32 mouse cellular contexts compared by ENCODE assay signal in the genomic region with DNA sequence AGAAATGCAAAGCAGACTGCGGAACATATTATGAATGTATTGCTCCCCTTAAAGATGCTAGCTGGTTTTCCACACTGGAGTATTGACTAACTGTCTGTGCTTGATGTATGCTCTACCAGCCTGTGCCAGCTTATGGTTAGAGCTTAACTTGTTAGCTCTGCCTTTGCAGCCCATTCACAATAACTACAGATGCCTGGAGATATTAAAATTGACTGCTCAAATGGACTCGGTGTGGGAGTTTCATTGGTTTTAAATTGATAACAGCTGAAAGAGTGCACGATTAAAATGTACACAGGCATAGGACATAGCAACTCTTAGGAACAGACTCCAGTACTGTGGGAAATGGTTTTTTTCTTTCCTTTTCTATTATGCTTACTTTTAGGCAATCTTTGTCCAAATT.
DNase-seq lines count a peak whose midpoint lies in the region; ATAC-seq lines count a peak whose summit lies in the region.
"Had no signal": no experiment of that assay in that cellular context is flagged by ENCODE, and none has a peak within 500 bp of the region (broad histone marks: within the 10 kb centered on the region; RNA-seq: fewer than 3 reads in every experiment).

No protein-coding gene starts in this region.

- H3K4me3 ChIP-seq in kidney, embryonic 15.5 days (replicated peaks): no peak overlapping the region
- no peak overlapping the region for H3K4me3 ChIP-seq in lung, embryonic 16.5 days (ENCODE audit: low read length)
- H3K4me3 ChIP-seq in limb, embryonic 13.5 days: no peak overlapping the region
- no peak overlapping the region for H3K4me3 ChIP-seq in intestine, embryonic 16.5 days (ENCODE audit: low read length)
- H3K4me3 ChIP-seq: embryonic facial prominence, embryonic 15.5 days; forebrain, embryonic 13.5 days; hindbrain, embryonic 10.5 days; intestine, embryonic 15.5 days; layer of hippocampus, adult 2 months; left cerebral cortex, adult 2 months; liver, embryonic 13.5 days; midbrain, embryonic 12.5 days; myocyte; neural tube, embryonic 12.5 days had no signal

- H3K9ac ChIP-seq in kidney, embryonic 15.5 days: no peak overlapping the region
- no peak overlapping the region for H3K9ac ChIP-seq in lung, embryonic 16.5 days (ENCODE audit: low read length)
- H3K9ac ChIP-seq in limb, embryonic 13.5 days: no peak overlapping the region
- no peak overlapping the region for H3K9ac ChIP-seq in intestine, embryonic 16.5 days (ENCODE audit: low read depth, low read length)
- H3K9ac ChIP-seq: embryonic facial prominence, embryonic 15.5 days; forebrain, embryonic 13.5 days; intestine, embryonic 15.5 days; liver, embryonic 13.5 days; midbrain, embryonic 12.5 days; neural tube, embryonic 12.5 days had no signal

- H3K4me2 ChIP-seq in kidney, embryonic 15.5 days: no peak overlapping the region
- no peak overlapping the region for H3K4me2 ChIP-seq in lung, embryonic 16.5 days (ENCODE audit: low read depth, low read length)
- no peak overlapping the region for H3K4me2 ChIP-seq in limb, embryonic 13.5 days (replicated peaks)
- no peak overlapping the region for H3K4me2 ChIP-seq in intestine, embryonic 16.5 days (ENCODE audit: low read depth, low read length)
- H3K4me2 ChIP-seq: embryonic facial prominence, embryonic 15.5 days; forebrain, embryonic 13.5 days; intestine, embryonic 15.5 days; liver, embryonic 13.5 days; midbrain, embryonic 12.5 days; neural tube, embryonic 12.5 days had no signal

- no peak for DNase-seq in kidney, postnatal 36 days
- DNase-seq in lung, postnatal 36 days: no peak
- DNase-seq in thymus, postnatal 10 days (ENCODE audit: low spot score in 2 of 2): no peak
- DNase-seq: adrenal gland, postnatal 10 days; cerebellum, adult 8-10 months; cerebellum, postnatal 25 days; gastrocnemius, postnatal 14 days; heart, postnatal 14 days; kidney, adult 8-10 months; kidney, postnatal 14 days; liver, embryonic 13.5 days; lung, postnatal 10 days; right cerebral cortex, adult 18-20 months; spleen, adult 18-20 months; thymus, adult 18-20 months; thymus, postnatal 36 days had no signal

- H3K36me3 ChIP-seq in kidney, embryonic 15.5 days: no peaks in the 10 kb centered on the region
- H3K36me3 ChIP-seq in lung, embryonic 16.5 days (ENCODE audit: control insufficient read depth, insufficient read depth, low read length): no peaks in the 10 kb centered on the region
- H3K36me3 ChIP-seq in limb, embryonic 13.5 days: no peaks in the 10 kb centered on the region
- H3K36me3 ChIP-seq in intestine, embryonic 16.5 days (ENCODE audit: control insufficient read depth, insufficient read depth, low read length): no peaks in the 10 kb centered on the region
- H3K36me3 ChIP-seq: embryonic facial prominence, embryonic 15.5 days; hindbrain, embryonic 10.5 days; intestine, embryonic 15.5 days; liver, embryonic 13.5 days; midbrain, embryonic 12.5 days; neural tube, embryonic 12.5 days had no signal

- H3K27ac ChIP-seq in kidney, embryonic 15.5 days: peak overlapping the region; percentile 61
- peak overlapping the region; percentile 82 for H3K27ac ChIP-seq in lung, embryonic 16.5 days (ENCODE audit: low read length)
- no peak overlapping the region; the same call in 1 of the 2 replicates for H3K27ac ChIP-seq in limb, embryonic 13.5 days
- no peak overlapping the region for H3K27ac ChIP-seq in intestine, embryonic 16.5 days (ENCODE audit: low read length)
- H3K27ac ChIP-seq: embryonic facial prominence, embryonic 15.5 days; forebrain, embryonic 13.5 days; hindbrain, embryonic 10.5 days; intestine, embryonic 15.5 days; layer of hippocampus, adult 2 months; left cerebral cortex, adult 2 months; liver, embryonic 13.5 days; midbrain, embryonic 12.5 days; neural tube, embryonic 12.5 days; stomach, postnatal 0 days had no signal

- H3K4me1 ChIP-seq in kidney, embryonic 15.5 days: 0 out of 2 replicates have a peak, but pooled peaks cover 3% of the 10 kb centered on the region
- no peaks in the 10 kb centered on the region for H3K4me1 ChIP-seq in lung, embryonic 16.5 days (replicated peaks; ENCODE audit: control insufficient read depth, insufficient read depth, low read length)
- H3K4me1 ChIP-seq in limb, embryonic 13.5 days: peaks cover 8% of the 10 kb centered on the region; the same call in 1 of the 2 replicates
- H3K4me1 ChIP-seq in intestine, embryonic 16.5 days (ENCODE audit: control insufficient read depth, insufficient read depth, low read length): no peaks in the 10 kb centered on the region
- H3K4me1 ChIP-seq: embryonic facial prominence, embryonic 15.5 days; forebrain, embryonic 13.5 days; intestine, embryonic 15.5 days; liver, embryonic 13.5 days; midbrain, embryonic 12.5 days; neural tube, embryonic 12.5 days had no signal

- 89% methylated on average over 3 of the region's 3 CpGs for WGBS in kidney, embryonic 15.5 days
- 56% methylated on average over 3 of the region's 3 CpGs for WGBS in lung, embryonic 16.5 days
- 32% methylated on average over 3 of the region's 3 CpGs for WGBS in limb, embryonic 13.5 days
- WGBS in intestine, embryonic 16.5 days: 69% methylated on average over 3 of the region's 3 CpGs

- no peaks in the 10 kb centered on the region for H3K9me3 ChIP-seq in kidney, embryonic 15.5 days (replicated peaks)
- H3K9me3 ChIP-seq in lung, embryonic 16.5 days (ENCODE audit: control insufficient read depth, low read length): no peaks in the 10 kb centered on the region
- H3K9me3 ChIP-seq in limb, embryonic 13.5 days: no peaks in the 10 kb centered on the region
- no peaks in the 10 kb centered on the region for H3K9me3 ChIP-seq in intestine, embryonic 16.5 days (ENCODE audit: control insufficient read depth, low read length)
- H3K9me3 ChIP-seq: embryonic facial prominence, embryonic 15.5 days; forebrain, embryonic 13.5 days; hindbrain, embryonic 10.5 days; intestine, embryonic 15.5 days; liver, embryonic 13.5 days; midbrain, embryonic 12.5 days; neural tube, embryonic 12.5 days had no signal

- H3K27me3 ChIP-seq in kidney, embryonic 15.5 days: no peaks in the 10 kb centered on the region
- no peaks in the 10 kb centered on the region for H3K27me3 ChIP-seq in lung, embryonic 16.5 days (ENCODE audit: control insufficient read depth, insufficient read depth, low read depth, low read length)
- no peaks in the 10 kb centered on the region for H3K27me3 ChIP-seq in limb, embryonic 13.5 days
- H3K27me3 ChIP-seq in intestine, embryonic 16.5 days (replicated peaks; ENCODE audit: control insufficient read depth, insufficient read depth, low read length): no peaks in the 10 kb centered on the region
- H3K27me3 ChIP-seq: embryonic facial prominence, embryonic 15.5 days; forebrain, embryonic 13.5 days; intestine, embryonic 15.5 days; liver, embryonic 13.5 days; midbrain, embryonic 12.5 days; neural tube, embryonic 12.5 days had no signal

- ATAC-seq in kidney, embryonic 15.5 days (replicated peaks; ENCODE audit: low FRiP score): no peak
- ATAC-seq in lung, embryonic 16.5 days (ENCODE audit: low read depth): no peak
- ATAC-seq in limb, embryonic 13.5 days (ENCODE audit: low FRiP score, low read depth): peak; percentile 44; the same call in 1 of the 2 replicates
- ATAC-seq in intestine, embryonic 16.5 days: no peak
- ATAC-seq: forebrain, embryonic 13.5 days; hindbrain, embryonic 16.5 days; intestine, embryonic 15.5 days; Patski had no signal

Comparison
In these comparisons a context has a peak if more than half of its experiments do, and no peak if none do; other contexts are left out.
1. H3K27ac ChIP-seq: peak in kidney, embryonic 15.5 days (single experiment) and lung, embryonic 16.5 days (single experiment); none in limb, embryonic 13.5 days (single experiment) and intestine, embryonic 16.5 days (single experiment).